Mouse (Mus musculus) cerebellum, adult 2 months (tissue): ENCODE measurements around the gene Baiap2l1.

ENCODE experiments used
- CTCF ChIP-seq: fragments of 200-500 bp; IDR thresholded peaks from 2 replicates; pipeline ENCODE4 v1.5.1; 2011; ENCODE audit warnings: low read depth, mild to moderate bottlenecking, control low read depth, low read length, moderate library complexity, borderline replicate concordance; ENCODE audit not compliant: insufficient read depth
- POLR2A ChIP-seq: fragments of 200-500 bp; IDR thresholded peaks from 2 replicates; pipeline ENCODE4 v1.6.1; 2011; ENCODE audit warnings: low read length, control low read depth, borderline replicate concordance; ENCODE audit not compliant: insufficient read depth

GRCm38 (mm10) chr5:144258687-144259086, 99.2 kb downstream of the Baiap2l1 start:
- TF ChIP-seq CTCF (no peak), POLR2A (no peak)
